Mouse (Mus musculus): ENCODE results near the gene Trim69.

DNA sequence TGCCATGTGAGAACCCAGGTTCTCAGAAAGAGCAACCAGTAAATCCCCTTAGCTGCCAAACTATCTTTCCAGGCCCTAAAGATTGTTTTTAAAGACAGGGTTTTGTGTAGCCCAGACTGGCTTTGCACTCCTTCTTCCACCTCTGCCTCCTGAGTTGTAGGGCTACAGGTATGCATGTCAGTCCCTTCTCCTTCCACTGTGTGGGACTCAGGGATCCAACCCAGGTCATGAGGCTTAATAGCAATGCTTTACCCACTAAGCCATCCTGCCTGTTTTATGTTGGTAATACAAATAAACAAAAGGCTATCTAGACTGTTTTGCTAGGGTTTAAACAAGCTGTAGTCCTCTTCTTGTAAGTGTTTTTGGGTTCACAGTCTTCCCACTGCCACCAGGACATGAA, 2.9 kb upstream of the Trim69 start:
- TF ChIP-seq CTCF (IDR thresholded peaks at IDR 0.05; ENCODE audit: insufficient read depth, low read depth, low read length): no peak
- no peak for TF ChIP-seq POLR2A (IDR thresholded peaks at IDR 0.05; ENCODE audit: insufficient read depth, low read depth, low read length)

Data from olfactory bulb, adult 2 months (tissue).